Mouse (Mus musculus) heart, embryonic 14.5 days (tissue): ENCODE data around the gene Tstd1. TPM values are rescaled to one million over a fixed set of nuclear protein-coding genes. Genes with fewer than 3 reads are reported as not detected.
A peak's percentile ranks its signal among the peaks of the same experiment; 100 is the strongest.

Experiments
- ATAC-seq: fragments of 200-750 bp; cut with Nextera tagmentation; 2 replicates; pipeline ENCODE4 v1.8.0; 2017; ENCODE audit warnings: low read depth, moderate TSS enrichment; ENCODE audit not compliant: insufficient number of reproducible peaks, insufficient read depth, low FRiP score
- H3K27ac ChIP-seq, 2 experiments: fragments of 200-500 bp in 1 of 2; fragments of 300-500 bp in 1 of 2; sonication (generic) in 1 of 2; replicated peaks in 1 of 2; 2 replicates each; pipeline ENCODE4 v1.5.1; 2012 to 2014; ENCODE audit warnings: low read depth in 2 of 2, low read length in 2 of 2, control low read depth in 1 of 2, mild to moderate bottlenecking in 1 of 2, mixed read lengths in 1 of 2; ENCODE audit not compliant: control insufficient read depth in 1 of 2, insufficient read depth in 1 of 2
- H3K27me3 ChIP-seq: fragments of 300-500 bp; sonication (generic); 2 replicates; pipeline ENCODE4 v1.6.1; 2014; ENCODE audit warnings: mild to moderate bottlenecking, low read length, control low read depth; ENCODE audit not compliant: control insufficient read depth, insufficient read depth
- H3K36me3 ChIP-seq: fragments of 300-500 bp; sonication (generic); 2 replicates; pipeline ENCODE4 v1.6.1; 2014; ENCODE audit warnings: mild to moderate bottlenecking, control low read depth, low read length, mixed read lengths; ENCODE audit not compliant: control insufficient read depth, insufficient read depth
- H3K4me1 ChIP-seq, 2 experiments: fragments of 200-500 bp in 1 of 2; fragments of 300-500 bp in 1 of 2; sonication (generic) in 1 of 2; 2 replicates each; pipeline ENCODE4 v1.6.1; 2012 to 2014; ENCODE audit warnings: low read length in 2 of 2, control low read depth in 1 of 2, mixed read lengths in 1 of 2; ENCODE audit not compliant: control insufficient read depth in 2 of 2, insufficient read depth in 2 of 2
- H3K4me2 ChIP-seq: fragments of 300-500 bp; sonication (generic); 2 replicates; pipeline ENCODE4 v1.6.1; 2014; ENCODE audit warnings: mild to moderate bottlenecking, low read length
- H3K4me3 ChIP-seq, 2 experiments: fragments of 200-500 bp in 1 of 2; fragments of 300-500 bp in 1 of 2; sonication (generic) in 1 of 2; 2 replicates each; pipeline ENCODE4 v1.5.1; 2012 to 2014; ENCODE audit warnings: low read length in 2 of 2, mild to moderate bottlenecking in 2 of 2, control low read depth in 1 of 2, low read depth in 1 of 2, moderate library complexity in 1 of 2; ENCODE audit not compliant: control insufficient read depth in 1 of 2, insufficient read depth in 1 of 2
- H3K9ac ChIP-seq: fragments of 300-500 bp; sonication (generic); 2 replicates; pipeline ENCODE4 v1.6.1; 2014; ENCODE audit warnings: mild to moderate bottlenecking, low read length
- H3K9me3 ChIP-seq: fragments of 300-500 bp; sonication (generic); 2 replicates; pipeline ENCODE4 v1.6.1; 2016; ENCODE audit warnings: low read length, control low read depth; ENCODE audit not compliant: control insufficient read depth
- WGBS: fragments of 180-500 bp; shearing (Covaris S2); extraction: QIAGEN DNeasy Blood & Tissue Kit; methylation state at CpG from one replicate; pipeline ENCODE4 v1.1.7; 2014; 5-methylcytosine and 5-hydroxymethylcytosine counted together
- polyA plus RNA-seq: library from polyadenylated mRNA; unstranded; fragments of >200 nt; fragmentation: Nextera tagmentation; extraction: Ambion mirVana; gene quantifications from 2 replicates; pipeline ENCODE4 v1.2.1, GENCODE M21; 2014

Gene Tstd1
- 1.5 and 2.1 TPM in 2 replicates for polyA plus RNA-seq

- H3K27me3 ChIP-seq = no peaks in the 10 kb centered on the region
- 93% methylated on average over 5 of the region's 5 CpGs for WGBS
- peaks cover 67% of the 10 kb centered on the region for H3K36me3 ChIP-seq
- no peaks in the 10 kb centered on the region for H3K9me3 ChIP-seq
- no peak within 1 kb of the TSS for H3K4me3 ChIP-seq
- no peak within 1 kb of the TSS for H3K9ac ChIP-seq
- H3K4me1 ChIP-seq = peaks cover 0 to 2% of the 10 kb centered on the region in 2 experiments; a peak in 1 of 4 replicates
- no peak for ATAC-seq
- no peak within 1 kb of the TSS for H3K27ac ChIP-seq
- no peak within 1 kb of the TSS for H3K4me2 ChIP-seq
These were observed at the start of gene Tstd1 for GRCm38 (mm10) chr1:171418660-171419059. TSS of gene Tstd1 (plus strand) at chr1:171418872.

- no peak within 1 kb of the TSS for H3K9ac ChIP-seq
- H3K27ac ChIP-seq = no peak within 1 kb of the TSS
- no peak within 1 kb of the TSS for H3K4me2 ChIP-seq
- no peaks in the 10 kb centered on the region for H3K9me3 ChIP-seq
- no peak within 1 kb of the TSS for H3K4me3 ChIP-seq
- peaks cover 9% of the 10 kb centered on the region; the same call in 1 of the 2 replicates for H3K27me3 ChIP-seq
- peaks cover 0 to 2% of the 10 kb centered on the region in 2 experiments; a peak in 1 of 4 replicates for H3K4me1 ChIP-seq
- no peak for ATAC-seq
- WGBS = 40% methylated on average over 20 of the region's 20 CpGs
- H3K36me3 ChIP-seq = no peaks in the 10 kb centered on the region
These were observed 48.7 kb upstream of the Tstd1 start, which contains the start of gene Nectin4 for GRCm38 (mm10) chr1:171369845-171370556. TSS of gene Nectin4 (plus strand) at chr1:171370099.

- Histone ChIP-seq H3K9me3 (no peaks in the 10 kb centered on the region), H3K9ac (no peak overlapping the region), H3K27me3 (peaks cover 9% of the 10 kb centered on the region; the same call in 1 of the 2 replicates), H3K36me3 (no peaks in the 10 kb centered on the region), H3K4me3 (no peak overlapping the region), H3K4me1 (peaks cover 2 to 6% of the 10 kb centered on the region in 2 experiments; a peak in 2 of 4 replicates), H3K4me2 (no peak overlapping the region), H3K27ac (no peak overlapping the region)
- ATAC-seq = no peak
- 55% methylated on average over 3 of the region's 3 CpGs for WGBS
These were observed 45.8 kb upstream of the Tstd1 start for GRCm38 (mm10) chr1:171372880-171373279.

- Histone ChIP-seq H3K9me3 (no peaks in the 10 kb centered on the region), H3K4me2 (no peak overlapping the region), H3K27me3 (peaks cover 9% of the 10 kb centered on the region; the same call in 1 of the 2 replicates), H3K27ac (no peak overlapping the region), H3K36me3 (no peaks in the 10 kb centered on the region), H3K4me1 (peaks cover 2 to 6% of the 10 kb centered on the region in 2 experiments; a peak in 2 of 4 replicates), H3K4me3 (no peak overlapping the region), H3K9ac (no peak overlapping the region)
- WGBS = 2% methylated on average over 4 of the region's 4 CpGs
- no peak for ATAC-seq
These were observed 44.7 kb upstream of the Tstd1 start for GRCm38 (mm10) chr1:171373946-171374345.

- no peaks in the 10 kb centered on the region for H3K36me3 ChIP-seq
- WGBS = 45% methylated on average over 9 of the region's 9 CpGs
- no peak for ATAC-seq
- no peak overlapping the region for H3K27ac ChIP-seq
- no peak overlapping the region for H3K4me2 ChIP-seq
- no peaks in the 10 kb centered on the region for H3K9me3 ChIP-seq
- peaks cover 2 to 10% of the 10 kb centered on the region in 2 experiments; a peak in 2 of 4 replicates for H3K4me1 ChIP-seq
- no peak overlapping the region for H3K9ac ChIP-seq
- H3K4me3 ChIP-seq = no peak overlapping the region
- peaks cover 17% of the 10 kb centered on the region for H3K27me3 ChIP-seq
These were observed 43.0 kb upstream of the Tstd1 start for GRCm38 (mm10) chr1:171375646-171376097.

- H3K27me3 ChIP-seq = peaks cover 14% of the 10 kb centered on the region
- H3K4me2 ChIP-seq = no peak overlapping the region
- no peak overlapping the region for H3K9ac ChIP-seq
- H3K9me3 ChIP-seq = no peaks in the 10 kb centered on the region
- H3K4me3 ChIP-seq = no peak overlapping the region
- H3K36me3 ChIP-seq = no peaks in the 10 kb centered on the region
- peaks cover 2 to 10% of the 10 kb centered on the region in 2 experiments; a peak in 2 of 4 replicates for H3K4me1 ChIP-seq
- 72% methylated on average over 6 of the region's 6 CpGs for WGBS
- H3K27ac ChIP-seq = no peak overlapping the region
- no peak for ATAC-seq
These were observed 40.4 kb upstream of the Tstd1 start for GRCm38 (mm10) chr1:171378298-171378697.

- Histone ChIP-seq H3K36me3 (no peaks in the 10 kb centered on the region), H3K9ac (peak overlapping the region; percentile 26), H3K27me3 (peaks cover 14% of the 10 kb centered on the region), H3K9me3 (no peaks in the 10 kb centered on the region), H3K4me2 (peak overlapping the region; percentile 59), H3K27ac (no peak overlapping the region), H3K4me1 (peaks cover 0 to 10% of the 10 kb centered on the region in 2 experiments; a peak in 2 of 4 replicates), H3K4me3 (peak overlapping the region; percentile 22 to 27)
- 4% methylated on average over 31 of the region's 31 CpGs for WGBS
- ATAC-seq = no peak; the same call in 1 of the 2 replicates
These were observed 38.6 kb upstream of the Tstd1 start for GRCm38 (mm10) chr1:171379935-171380599.
